Mouse (Mus musculus) lung, postnatal 0 days (tissue): ENCODE data around the gene Arap1. TPM values are rescaled to one million over a fixed set of nuclear protein-coding genes. Genes with fewer than 3 reads are reported as not detected.
A peak's percentile ranks its signal among the peaks of the same experiment; 100 is the strongest.

Experiments
- ATAC-seq: fragments of 200-750 bp; cut with Nextera tagmentation; 2 replicates; pipeline ENCODE4 v1.8.0; 2017; ENCODE audit warnings: moderate library complexity
- DNase-seq: peaks from one replicate; pipeline ENCODE4 v3.0.0-alpha.2; 2016; ENCODE audit warnings: low spot score
- H3K27ac ChIP-seq: fragments of 300-500 bp; sonication (generic); 2 replicates; pipeline ENCODE4 v1.5.1; 2014; ENCODE audit warnings: antibody characterized with exemption, mild to moderate bottlenecking, low read length, mixed read lengths
- H3K27me3 ChIP-seq: fragments of 300-500 bp; sonication (generic); replicated peaks from 2 replicates; pipeline ENCODE4 v1.6.1; 2014; ENCODE audit warnings: low read length, mixed read lengths; ENCODE audit not compliant: insufficient read depth
- H3K36me3 ChIP-seq: fragments of 300-500 bp; sonication (generic); 2 replicates; pipeline ENCODE4 v1.6.1; 2014; ENCODE audit warnings: low read length, mixed read lengths; ENCODE audit not compliant: insufficient read depth
- H3K4me1 ChIP-seq: fragments of 300-500 bp; sonication (generic); 2 replicates; pipeline ENCODE4 v1.6.1; 2014; ENCODE audit warnings: antibody characterized with exemption, low read depth, low read length, mixed read lengths; ENCODE audit not compliant: insufficient read depth
- H3K4me2 ChIP-seq: fragments of 300-500 bp; sonication (generic); replicated peaks from 2 replicates; pipeline ENCODE4 v1.6.1; 2014; ENCODE audit warnings: low read depth, mild to moderate bottlenecking, low read length, moderate library complexity, mixed read lengths
- H3K4me3 ChIP-seq: fragments of 300-500 bp; sonication (generic); 2 replicates; pipeline ENCODE4 v1.5.1; 2014; ENCODE audit warnings: low read depth, low read length
- H3K9ac ChIP-seq: fragments of 300-500 bp; sonication (generic); replicated peaks from 2 replicates; pipeline ENCODE4 v1.6.1; 2014; ENCODE audit warnings: low read depth, mild to moderate bottlenecking
- H3K9me3 ChIP-seq: fragments of 300-500 bp; sonication (generic); 2 replicates; pipeline ENCODE4 v1.6.1; 2016; ENCODE audit warnings: low read length, mixed read lengths
- CTCF ChIP-seq: IDR thresholded peaks from 2 replicates; pipeline ENCODE4 v1.5.1; 2016; ENCODE audit warnings: antibody characterized with exemption, mild to moderate bottlenecking
- EP300 ChIP-seq: IDR thresholded peaks from 2 replicates; pipeline ENCODE4 v1.6.1; 2016; ENCODE audit warnings: antibody characterized with exemption, mild to moderate bottlenecking, control low read depth
- WGBS: fragments of 180-500 bp; shearing (Covaris S2); extraction: QIAGEN DNeasy Blood & Tissue Kit; methylation state at CpG from one replicate; pipeline ENCODE4 v1.1.7; 2014; 5-methylcytosine and 5-hydroxymethylcytosine counted together
- polyA plus RNA-seq: library from polyadenylated mRNA; unstranded; fragments of >200 nt; fragmentation: Nextera tagmentation; extraction: Ambion mirVana; gene quantifications from 2 replicates; pipeline ENCODE4 v1.2.1, GENCODE M21; 2015

Arap1 gene
- polyA plus RNA-seq, 1 experiment from 2014 or later: 105 TPM

GRCm38 (mm10) chr7:101341405-101341804 lies 6.5 kb upstream of the Arap1 start:
- Histone ChIP-seq H3K27me3 (no peaks in the 10 kb centered on the region), H3K27ac (no peak overlapping the region), H3K4me1 (0 out of 2 replicates have a peak, but pooled peaks cover 3% of the 10 kb centered on the region), H3K36me3 (no peaks in the 10 kb centered on the region), H3K9ac (no peak overlapping the region), H3K4me3 (no peak overlapping the region), H3K9me3 (no peaks in the 10 kb centered on the region), H3K4me2 (no peak overlapping the region)
- DNase-seq: no peak
- 0 out of 2 replicates have a peak, but pooled peaks have one; percentile 27 for ATAC-seq
- TF ChIP-seq CTCF (no peak), EP300 (no peak)
- WGBS: 37% methylated on average over 6 of the region's 6 CpGs

- H3K4me2 ChIP-seq: no peak overlapping the region
- no peak overlapping the region for H3K27ac ChIP-seq
- H3K4me3 ChIP-seq: no peak overlapping the region
- peaks cover 7% of the 10 kb centered on the region; the same call in 1 of the 2 replicates for H3K4me1 ChIP-seq
- no peaks in the 10 kb centered on the region for H3K27me3 ChIP-seq
- 53% methylated on average over 7 of the region's 7 CpGs for WGBS
- no peak overlapping the region for H3K9ac ChIP-seq
- no peaks in the 10 kb centered on the region for H3K9me3 ChIP-seq
- no peaks in the 10 kb centered on the region for H3K36me3 ChIP-seq
- no peak for TF ChIP-seq EP300
- TF ChIP-seq CTCF: no peak
- ATAC-seq: peak; percentile 80
- DNase-seq: peak; percentile 62
Measured at GRCm38 (mm10) chr7:101343135-101343534, 4.7 kb upstream of the Arap1 start.

GRCm38 (mm10) chr7:101344892-101345291 lies 3.0 kb upstream of the Arap1 start:
- H3K27ac ChIP-seq: no peak overlapping the region
- TF ChIP-seq CTCF (no peak), EP300 (no peak)
- H3K4me1 ChIP-seq: peaks cover 7% of the 10 kb centered on the region; the same call in 1 of the 2 replicates
- H3K4me2 ChIP-seq: no peak overlapping the region
- no peaks in the 10 kb centered on the region for H3K27me3 ChIP-seq
- WGBS: 51% methylated on average over 4 of the region's 4 CpGs
- H3K9ac ChIP-seq: no peak overlapping the region
- H3K4me3 ChIP-seq: no peak overlapping the region
- no peaks in the 10 kb centered on the region for H3K9me3 ChIP-seq
- ATAC-seq (no peak), DNase-seq (no peak)
- no peaks in the 10 kb centered on the region for H3K36me3 ChIP-seq

DNA sequence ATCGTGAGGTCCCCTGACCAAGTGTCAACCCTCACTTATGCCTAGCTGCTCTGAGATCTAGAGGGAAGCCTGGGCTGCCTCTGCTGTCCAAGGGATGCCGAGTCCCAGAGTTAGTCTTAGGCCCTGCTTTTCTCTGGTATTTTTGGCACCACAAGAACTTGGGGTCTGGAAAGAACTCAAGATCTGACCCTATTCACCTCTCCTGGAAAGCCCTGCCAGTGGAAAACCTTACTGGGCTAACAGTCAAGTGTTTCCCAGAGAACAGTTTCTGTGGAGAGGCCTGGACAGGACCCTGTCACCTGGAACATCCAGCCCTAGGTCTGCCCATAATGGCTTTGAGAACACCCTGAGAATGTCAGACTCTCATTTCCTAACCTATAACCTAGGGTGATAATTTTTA lies 876 bp upstream of the Arap1 start:
- H3K9me3 ChIP-seq: no peaks in the 10 kb centered on the region
- H3K4me2 ChIP-seq: no peak overlapping the region
- no peaks in the 10 kb centered on the region for H3K27me3 ChIP-seq
- no peak for ATAC-seq
- no peak overlapping the region for H3K9ac ChIP-seq
- no peak overlapping the region for H3K4me3 ChIP-seq
- H3K4me1 ChIP-seq: peaks cover 4% of the 10 kb centered on the region; the same call in 1 of the 2 replicates
- 75% methylated on average over 2 of the region's 2 CpGs for WGBS
- DNase-seq: no peak
- no peaks in the 10 kb centered on the region for H3K36me3 ChIP-seq
- TF ChIP-seq EP300: no peak
- no peak overlapping the region for H3K27ac ChIP-seq

DNA sequence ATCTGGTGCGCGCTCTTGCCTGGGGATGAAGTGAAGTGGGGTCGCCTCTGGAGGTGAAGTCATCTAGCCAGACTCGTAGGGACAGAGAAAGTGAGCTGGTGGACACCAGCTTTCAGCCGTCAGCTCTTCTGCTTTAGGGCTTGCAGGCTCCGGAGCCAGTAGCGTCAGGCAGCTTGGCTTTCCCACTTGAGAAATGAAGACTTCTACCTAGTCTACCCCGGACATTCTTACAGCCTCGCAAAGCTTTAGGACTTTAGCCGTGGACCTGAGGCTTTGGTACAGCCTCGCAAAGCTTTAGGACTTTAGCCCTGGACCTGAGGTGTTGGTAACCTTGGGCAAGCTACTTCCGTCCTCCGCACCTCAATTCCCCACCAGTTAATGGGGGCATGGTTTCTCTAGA lies 445 bp downstream of the Arap1 start:
- H3K9me3 ChIP-seq: no peaks in the 10 kb centered on the region
- H3K36me3 ChIP-seq: no peaks in the 10 kb centered on the region
- peak; percentile 10; the same call in 1 of the 2 replicates for ATAC-seq
- H3K4me3 ChIP-seq: peak overlapping the region; percentile 46
- H3K4me2 ChIP-seq: peak overlapping the region; percentile 98
- H3K9ac ChIP-seq: peak overlapping the region; percentile 43; the same call in 1 of the 2 replicates
- peaks cover 4% of the 10 kb centered on the region; the same call in 1 of the 2 replicates for H3K4me1 ChIP-seq
- TF ChIP-seq CTCF (no peak), EP300 (no peak)
- no peak overlapping the region for H3K27ac ChIP-seq
- H3K27me3 ChIP-seq: no peaks in the 10 kb centered on the region
- 3% methylated on average over 13 of the region's 13 CpGs for WGBS
- no peak for DNase-seq

- no peak overlapping the region for H3K9ac ChIP-seq
- no peaks in the 10 kb centered on the region for H3K9me3 ChIP-seq
- DNase-seq (no peak), ATAC-seq (no peak)
- H3K36me3 ChIP-seq: no peaks in the 10 kb centered on the region
- H3K4me1 ChIP-seq: peaks cover 4% of the 10 kb centered on the region; the same call in 1 of the 2 replicates
- no peak overlapping the region for H3K27ac ChIP-seq
- TF ChIP-seq CTCF (no peak), EP300 (no peak)
- H3K27me3 ChIP-seq: no peaks in the 10 kb centered on the region
- 49% methylated on average over 2 of the region's 2 CpGs for WGBS
- no peak overlapping the region for H3K4me2 ChIP-seq
- H3K4me3 ChIP-seq: no peak overlapping the region
Measured at GRCm38 (mm10) chr7:101349861-101350260, 2.0 kb downstream of the Arap1 start.

GRCm38 (mm10) chr7:101352404-101352803 lies 4.5 kb downstream of the Arap1 start:
- H3K9me3 ChIP-seq: no peaks in the 10 kb centered on the region
- WGBS: 84% methylated on average over 4 of the region's 4 CpGs
- no peaks in the 10 kb centered on the region for H3K36me3 ChIP-seq
- H3K4me3 ChIP-seq: no peak overlapping the region
- TF ChIP-seq CTCF (no peak), EP300 (no peak)
- H3K4me1 ChIP-seq: peaks cover 3% of the 10 kb centered on the region; the same call in 1 of the 2 replicates
- no peak overlapping the region for H3K27ac ChIP-seq
- H3K4me2 ChIP-seq: no peak overlapping the region
- DNase-seq (no peak), ATAC-seq (no peak)
- H3K27me3 ChIP-seq: no peaks in the 10 kb centered on the region
- H3K9ac ChIP-seq: no peak overlapping the region
